Mouse (Mus musculus) mature B cell (primary cell): ENCODE measurements around the gene Nat8l.
"Not testable (repeated sequence)": the region's sequence is repeated elsewhere in the genome, so short reads cannot be mapped to it uniquely, and the experiment has no call there.

Source experiments
- in situ Hi-C: fragments of 300-500 bp; cut with MboI; formaldehyde crosslinking; loops from 2 replicates; pipeline ENCODE4 v1.14.3; 2019

Nat8l gene

DNA sequence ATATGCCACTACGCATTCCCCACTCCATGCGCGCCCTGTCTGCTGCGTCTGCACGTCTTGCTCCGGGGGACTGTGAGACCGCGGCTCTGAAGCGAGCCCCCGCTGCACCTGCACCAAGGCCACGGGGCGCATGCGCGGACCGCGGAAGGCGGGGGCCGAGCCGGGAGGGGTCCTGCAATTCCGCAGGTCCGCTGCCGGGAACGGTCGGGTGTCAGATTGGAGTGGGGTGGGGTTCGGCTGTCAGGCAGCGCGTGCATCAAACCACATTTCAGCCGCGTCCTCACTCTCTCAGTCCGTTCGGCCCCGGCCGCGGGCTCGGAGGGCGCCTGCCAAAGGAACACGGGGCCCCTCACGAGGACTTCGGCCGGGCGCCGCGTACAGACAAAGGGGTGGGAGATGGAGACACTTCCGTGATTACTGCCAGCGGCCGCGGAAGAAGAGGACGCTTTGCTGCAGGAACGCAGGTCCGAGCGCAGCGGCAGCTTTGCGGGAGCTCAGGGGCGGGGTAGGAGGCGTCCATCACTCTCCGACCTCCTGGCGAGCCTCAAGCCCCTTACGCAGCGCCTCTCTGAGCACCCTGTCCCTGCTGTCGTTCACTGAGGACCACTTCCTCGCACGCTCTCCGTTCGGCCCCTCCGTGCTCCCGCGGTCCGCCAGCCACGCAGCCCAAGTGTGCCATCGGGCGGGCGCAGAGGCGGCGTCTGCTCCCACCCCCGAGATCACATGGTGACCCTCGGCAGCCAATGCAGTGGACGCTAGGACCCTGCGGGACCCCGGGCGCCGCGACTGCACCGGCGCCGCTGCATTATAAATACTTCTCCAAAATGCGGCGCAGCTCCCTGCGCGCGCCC lies at the start of gene Nat8l:
Nat8l (plus strand) TSS at position 142 of the 851 bp plus-strand sequence.
- in situ Hi-C loops: no loop called here

DNA sequence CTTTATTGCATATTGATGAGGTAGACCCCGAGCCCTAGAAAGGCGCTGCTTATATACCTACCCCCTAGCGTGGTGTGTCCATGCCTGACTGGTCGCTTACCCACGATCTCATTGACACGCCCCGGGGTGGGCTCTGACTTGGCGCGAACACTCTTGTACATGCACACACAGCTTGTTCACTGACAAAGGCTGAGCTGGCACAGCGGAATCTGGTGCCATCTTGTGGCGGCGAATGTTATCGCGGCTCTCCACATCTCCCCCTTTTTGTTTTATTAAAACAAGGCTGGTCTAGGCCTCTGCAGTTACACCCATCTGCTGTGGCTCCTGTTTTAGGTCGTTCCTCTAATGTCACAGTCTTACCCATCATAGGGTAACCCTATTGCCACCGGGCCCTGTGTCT lies 48.7 kb upstream of the Nat8l start:
- in situ Hi-C loops: not testable (repeated sequence)

DNA sequence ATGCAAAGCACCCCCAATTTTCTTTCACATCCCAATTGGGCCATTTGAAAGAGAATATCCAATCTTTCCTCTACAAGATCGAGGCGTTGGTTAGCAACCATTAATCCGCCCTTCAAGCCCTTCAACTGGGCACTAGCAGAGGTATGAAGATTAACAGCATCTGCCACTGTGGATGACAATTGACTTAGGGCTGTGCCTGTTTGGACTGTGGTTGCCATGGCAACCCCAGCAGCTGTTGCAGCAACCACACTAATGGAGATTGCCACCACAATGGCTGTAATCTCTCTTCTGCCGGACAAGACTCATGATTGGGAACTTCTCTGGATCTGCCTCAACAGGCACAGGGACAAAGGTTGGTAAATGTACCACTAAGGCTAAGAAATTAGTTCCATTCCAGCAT lies 47.5 kb upstream of the Nat8l start:
- in situ Hi-C loops: no loop called here

DNA sequence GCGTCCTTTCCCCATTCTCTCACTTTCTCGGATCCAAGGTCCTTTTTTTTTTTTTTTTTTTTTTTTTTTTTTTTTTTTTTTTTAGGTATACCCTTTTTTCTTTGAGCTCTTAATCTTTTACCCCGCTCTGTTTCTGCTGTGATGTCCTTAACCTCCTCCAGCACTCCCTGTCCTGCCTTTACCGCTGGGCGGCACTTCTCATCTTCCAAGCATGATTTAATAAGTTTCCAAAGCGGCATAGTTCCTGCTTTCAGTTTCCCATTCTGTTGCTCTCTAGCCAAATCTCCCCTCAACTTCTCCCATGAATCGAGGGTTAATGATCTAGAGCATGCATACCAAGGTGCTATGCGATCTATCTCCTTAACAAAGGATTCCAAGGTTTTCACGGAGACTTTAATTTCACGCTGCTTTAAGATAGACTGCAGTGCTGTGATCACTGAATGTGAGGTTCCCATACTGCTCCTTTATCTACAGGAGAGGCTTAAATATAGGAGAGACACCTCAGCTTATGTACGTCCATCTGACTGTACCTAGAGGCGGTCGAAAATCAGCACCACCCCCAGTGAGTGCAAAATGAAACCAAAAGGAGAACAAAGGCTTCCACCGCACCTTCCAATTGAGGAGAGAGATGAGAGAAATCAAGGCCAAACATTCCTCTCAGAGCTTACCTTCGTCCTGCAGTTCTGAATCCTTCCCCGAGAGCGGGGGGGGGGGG lies 42.2 kb upstream of the Nat8l start:
- in situ Hi-C loops: no loop called here

DNA sequence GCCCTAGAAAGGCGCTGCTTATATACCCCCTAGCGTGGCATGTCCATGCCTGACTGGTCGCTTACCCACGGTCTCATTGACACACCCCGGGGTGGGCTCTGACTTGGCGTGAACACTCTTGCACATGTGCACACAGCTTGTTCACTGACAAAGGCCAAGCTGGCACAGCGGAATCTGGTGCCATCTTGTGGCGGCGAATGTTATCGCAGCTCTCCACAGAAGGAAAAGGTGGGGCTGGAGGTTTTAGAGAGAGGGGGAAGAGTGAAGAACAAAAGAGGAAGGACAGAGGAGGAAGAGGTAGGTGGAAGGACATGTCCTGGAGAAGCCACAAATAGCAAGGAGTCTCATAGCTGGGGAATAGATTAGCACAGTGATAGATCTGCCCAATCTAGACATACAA lies 41.4 kb upstream of the Nat8l start:
- in situ Hi-C loops: no loop called here

DNA sequence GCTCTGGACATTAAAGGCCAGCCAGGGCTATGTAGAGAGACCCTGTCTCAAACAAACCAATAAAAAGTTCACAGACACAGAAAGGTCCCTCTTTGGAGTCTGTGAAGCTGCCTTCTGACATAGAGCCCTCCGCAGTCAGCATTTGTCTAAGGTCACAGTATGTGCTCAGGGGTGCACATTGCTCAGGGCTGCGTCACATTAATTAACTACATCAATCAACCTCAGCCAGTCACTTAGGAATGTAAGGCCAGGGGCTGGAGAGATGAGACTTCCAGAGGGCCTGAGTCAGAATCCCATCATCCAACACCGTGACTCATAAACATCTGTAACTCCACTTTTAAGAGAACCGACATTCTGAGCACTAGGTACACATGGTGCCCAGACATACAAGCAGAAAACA lies 39.9 kb upstream of the Nat8l start:
- in situ Hi-C loops: no loop called here

DNA sequence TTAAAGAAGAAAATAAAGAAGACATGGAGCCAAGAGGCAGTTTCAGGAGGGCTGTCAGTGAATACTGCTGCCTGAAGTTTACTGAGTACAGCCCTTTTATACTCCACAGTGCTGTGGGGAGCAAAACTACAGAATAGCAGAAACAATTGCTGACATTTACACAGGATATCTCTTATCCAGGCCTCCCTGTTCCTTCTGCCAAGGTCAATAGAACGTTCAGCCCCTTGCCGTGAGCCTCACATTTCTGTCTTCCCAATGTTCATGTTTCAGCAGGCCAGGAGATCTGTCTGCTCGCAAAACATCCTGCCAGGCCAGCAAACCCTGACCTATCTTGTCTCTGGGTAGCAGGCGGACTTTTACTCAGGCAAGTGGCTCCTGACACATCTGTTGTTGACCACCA lies 36.4 kb upstream of the Nat8l start:
- in situ Hi-C loops: no loop called here

DNA sequence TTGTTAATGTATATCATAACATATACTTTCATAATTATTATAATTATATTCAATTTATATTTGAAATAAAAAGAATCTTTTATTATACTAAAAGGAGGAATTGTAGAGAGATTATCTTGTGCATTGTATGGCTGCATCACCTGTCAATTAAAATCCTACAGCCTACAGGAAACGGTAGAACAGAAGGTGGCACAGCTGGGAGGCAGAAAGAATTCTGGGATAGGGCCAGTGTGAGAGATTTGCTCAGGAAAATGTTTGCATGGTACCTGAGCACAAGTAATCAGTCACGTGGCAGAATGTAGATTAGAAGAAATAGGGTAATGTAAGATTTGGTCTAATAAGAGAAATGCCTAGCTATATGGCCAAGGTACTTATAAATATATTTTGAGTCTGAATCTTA lies 21.0 kb upstream of the Nat8l start:
- in situ Hi-C loops: no loop called here

DNA sequence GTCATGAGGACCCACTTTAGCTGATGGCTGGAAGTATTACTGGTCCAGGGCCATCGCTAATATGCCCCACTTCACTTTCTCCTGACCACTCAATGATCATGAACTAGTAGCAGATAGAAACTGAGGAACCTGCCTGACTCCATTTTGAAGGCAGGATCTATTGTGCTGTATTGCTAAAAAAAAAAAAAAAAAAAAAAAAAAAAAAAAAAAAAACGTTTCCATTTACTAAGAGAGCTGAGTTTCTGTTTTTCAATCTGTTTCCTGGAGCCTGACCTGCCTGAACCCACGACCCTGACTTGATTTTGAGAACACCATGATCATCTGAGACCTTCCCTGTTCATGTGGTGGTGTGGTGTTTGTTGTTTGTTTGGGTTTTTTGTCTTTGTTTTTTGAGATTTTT lies 19.5 kb upstream of the Nat8l start:
- in situ Hi-C loops: no loop called here

DNA sequence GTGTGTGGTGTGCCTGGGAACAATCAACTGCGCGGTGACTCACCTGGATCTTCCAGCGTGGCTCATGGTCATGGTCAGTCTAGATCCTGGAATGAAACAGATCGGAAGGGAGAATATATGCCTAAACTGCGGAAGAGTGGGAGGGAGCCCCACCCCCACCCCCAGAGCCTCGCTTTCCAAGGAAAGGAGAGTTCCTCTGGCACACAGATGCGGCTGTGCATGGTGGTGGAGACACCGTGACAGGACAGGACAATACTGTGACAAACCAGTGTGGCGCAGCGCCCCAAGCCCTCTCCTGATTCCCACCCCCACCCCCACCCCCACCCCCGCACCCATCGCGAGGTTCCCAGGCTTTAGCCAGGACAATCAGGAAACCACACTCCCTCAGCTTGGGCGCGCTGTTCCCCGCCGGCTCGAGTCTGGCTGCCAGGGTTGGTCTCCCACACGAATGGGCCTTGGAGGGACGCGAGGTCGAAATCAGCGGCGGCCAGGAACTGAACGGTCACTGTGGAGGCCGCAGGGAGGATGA lies 13.0 kb upstream of the Nat8l start:
- in situ Hi-C loops: no loop called here

DNA sequence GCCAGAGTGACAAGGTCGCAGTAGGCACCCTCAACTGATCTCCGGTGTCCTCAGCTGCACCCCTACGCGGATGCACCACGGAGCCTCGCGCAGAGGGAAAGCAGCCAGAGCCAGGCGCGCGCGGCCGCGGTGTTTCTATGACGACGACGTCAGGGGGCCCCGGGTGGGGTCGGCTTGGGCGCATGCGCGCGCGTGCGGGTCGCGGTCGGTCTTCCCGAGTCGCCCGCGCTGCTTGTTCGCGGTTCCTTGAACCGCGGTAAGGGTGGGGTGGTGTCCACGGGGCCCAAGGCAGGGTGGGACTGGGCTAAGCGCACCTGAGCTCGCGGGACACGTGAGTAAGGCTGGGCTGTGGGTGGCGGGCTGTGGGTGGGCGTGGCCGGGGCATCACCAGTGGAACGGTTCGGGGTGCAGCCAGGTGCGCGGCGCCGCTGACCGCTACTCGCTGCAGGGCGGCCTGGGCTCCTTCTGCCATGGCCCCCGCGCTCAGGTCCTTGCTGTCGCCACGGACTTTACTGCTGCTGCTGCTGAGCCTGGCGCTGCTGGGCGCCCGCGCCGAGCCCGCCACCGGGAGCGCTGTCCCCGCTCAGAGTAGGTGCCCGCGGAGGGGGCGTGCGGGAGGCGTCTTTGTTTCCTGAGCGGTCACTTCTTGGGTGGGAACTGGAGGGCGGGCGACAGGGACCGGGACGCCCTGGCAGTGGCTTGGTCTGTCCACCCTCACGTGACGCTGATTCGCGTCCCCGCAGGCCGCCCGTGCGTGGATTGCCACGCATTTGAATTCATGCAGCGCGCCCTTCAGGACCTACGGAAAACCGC lies 12.3 kb upstream of the Nat8l start, which contains the start of gene Gm1673:
Gm1673 (plus strand) TSS at position 125 of the 813 bp plus-strand sequence.
- in situ Hi-C loops: no loop called here

DNA sequence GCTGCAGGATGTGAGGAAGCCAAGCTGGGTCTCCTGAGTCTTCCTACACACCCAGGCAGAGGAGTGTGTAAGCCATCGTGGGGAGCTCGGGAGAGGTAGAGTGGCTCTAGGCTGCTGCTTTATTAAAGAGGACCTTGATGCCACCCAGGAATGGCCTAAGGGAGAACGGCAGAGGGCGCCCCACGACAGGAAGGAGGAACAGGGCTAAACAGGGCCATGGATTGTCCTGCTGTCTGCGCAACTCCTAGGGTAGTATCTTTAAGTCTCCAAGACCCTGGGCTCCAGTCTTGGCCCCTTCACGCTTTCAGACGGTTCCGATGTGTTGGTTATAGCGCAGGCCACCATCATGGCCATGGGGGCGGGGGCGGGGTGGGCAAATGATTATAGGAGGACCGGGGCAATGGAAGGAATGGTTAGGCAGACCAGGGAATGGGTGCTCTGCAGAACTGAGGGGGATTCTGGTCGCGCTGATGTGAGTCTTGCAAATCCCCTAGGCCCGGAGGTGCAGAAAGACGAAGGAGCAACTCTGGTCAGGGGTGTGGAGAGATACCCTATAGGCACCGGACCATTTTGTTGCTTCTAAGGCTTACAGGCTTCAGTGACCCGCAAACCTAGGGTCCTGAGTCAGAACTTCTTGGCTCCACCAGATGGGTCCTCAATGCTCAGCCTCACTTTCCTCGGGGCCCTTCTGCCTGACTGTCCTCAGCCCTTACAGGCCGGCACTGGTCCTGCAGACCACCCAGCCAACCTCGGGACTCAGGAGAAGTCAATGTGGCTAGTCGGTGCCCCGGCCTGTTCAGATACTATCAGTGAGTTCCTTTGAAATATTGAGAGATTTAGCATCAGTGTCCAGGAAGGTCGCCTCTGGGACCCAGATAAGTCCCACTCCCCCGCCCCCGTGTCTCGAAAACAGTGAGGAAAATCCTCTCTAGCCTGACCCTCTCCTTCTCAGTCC lies 836 bp upstream of the Nat8l start:
- in situ Hi-C loops: no loop called here

DNA sequence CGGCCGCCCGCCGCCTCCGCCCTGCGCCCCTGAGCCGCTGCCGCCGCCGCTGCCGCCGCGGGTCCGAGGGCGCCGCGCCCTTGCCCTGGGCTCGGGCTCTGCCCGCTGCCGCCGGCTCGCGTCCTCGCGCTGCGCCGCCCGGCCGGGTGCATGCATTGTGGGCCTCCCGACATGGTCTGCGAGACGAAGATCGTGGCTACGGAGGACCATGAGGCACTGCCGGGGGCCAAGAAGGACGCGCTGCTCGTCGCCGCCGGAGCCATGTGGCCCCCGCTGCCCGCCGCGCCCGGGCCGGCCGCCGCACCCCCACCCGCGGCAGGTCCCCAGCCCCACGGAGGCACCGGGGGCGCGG lies 886 bp downstream of the Nat8l start:
- in situ Hi-C loops: no loop called here

DNA sequence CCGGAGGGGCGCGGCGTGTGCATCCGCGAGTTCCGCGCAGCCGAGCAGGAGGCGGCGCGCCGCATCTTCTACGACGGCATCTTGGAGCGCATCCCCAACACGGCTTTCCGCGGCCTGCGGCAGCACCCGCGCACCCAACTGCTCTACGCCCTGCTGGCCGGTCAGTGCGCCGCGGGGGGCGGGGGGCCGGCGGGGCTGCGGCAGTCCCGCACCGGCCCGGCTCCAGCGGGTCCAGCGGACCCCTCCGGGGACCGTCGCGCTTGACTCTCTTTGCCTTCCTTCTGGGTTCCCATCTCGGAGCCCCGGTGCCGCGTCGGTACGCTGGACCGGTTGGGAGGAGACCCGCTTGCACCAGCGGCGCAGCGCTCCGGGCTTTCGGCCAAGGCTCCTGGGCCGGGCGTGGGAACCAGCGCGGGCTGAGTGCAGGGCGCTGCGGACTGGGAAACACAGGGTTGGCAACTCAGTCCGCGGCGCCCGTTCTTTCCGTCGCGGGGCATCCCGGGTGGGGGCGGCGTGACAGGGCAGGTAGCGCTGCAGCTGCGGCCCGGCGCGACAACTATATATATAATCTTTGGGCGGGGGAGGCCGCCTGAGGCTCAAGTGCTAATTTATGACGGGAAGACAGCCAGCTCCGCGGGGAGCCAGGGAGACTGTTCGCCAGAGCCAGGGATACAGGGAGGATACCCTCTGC lies 1.4 kb downstream of the Nat8l start:
- in situ Hi-C loops: no loop called here

DNA sequence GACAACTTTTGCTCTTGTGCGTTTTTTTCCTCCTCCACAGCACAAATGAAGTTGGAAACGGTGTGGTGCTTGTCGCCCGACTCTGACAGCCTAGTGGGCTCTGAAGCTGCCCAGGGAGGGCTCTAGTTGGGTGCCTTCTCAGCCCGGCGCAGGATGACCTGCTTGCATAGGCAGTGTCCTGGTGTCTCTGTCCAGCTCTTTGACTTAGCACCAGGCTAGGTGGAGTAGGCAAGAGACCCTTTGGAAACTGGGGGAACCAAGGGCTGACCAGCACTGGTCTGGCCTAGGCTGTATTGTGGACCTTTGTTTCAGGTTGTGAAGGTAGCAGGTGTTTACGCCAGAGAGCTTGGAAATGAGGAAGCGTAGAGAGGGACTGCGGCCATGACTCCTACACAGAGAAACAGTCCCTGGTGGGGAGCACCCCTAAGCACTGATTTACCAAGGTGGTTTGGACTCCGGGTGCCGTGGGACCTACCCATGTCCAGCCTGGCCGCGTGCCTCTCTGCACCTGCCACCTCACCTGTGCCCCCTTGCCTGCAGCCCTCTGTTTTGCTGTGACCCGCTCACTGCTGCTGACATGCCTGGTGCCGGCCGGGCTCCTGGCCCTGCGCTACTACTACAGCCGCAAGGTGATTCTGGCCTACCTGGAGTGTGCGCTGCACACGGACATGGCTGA lies 2.2 kb downstream of the Nat8l start:
- in situ Hi-C loops: no loop called here

DNA sequence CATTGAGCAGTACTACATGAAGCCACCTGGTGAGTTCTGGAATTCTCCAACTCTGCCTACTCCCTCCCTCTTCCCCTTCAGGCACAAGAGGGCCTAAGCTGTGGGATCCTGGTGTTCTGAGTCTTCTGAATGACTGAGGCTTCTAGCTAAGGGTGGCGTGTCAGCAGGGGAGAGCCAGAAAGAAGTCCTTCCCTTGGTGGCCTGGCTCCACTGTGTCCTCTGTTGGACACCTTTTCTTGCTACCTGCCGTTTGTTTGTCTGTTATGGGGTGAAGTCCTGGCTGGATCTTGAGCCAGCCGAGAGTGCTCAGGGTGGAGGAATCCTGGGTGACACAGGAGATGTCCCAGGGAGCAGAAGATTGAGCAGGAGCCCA lies 2.7 kb downstream of the Nat8l start:
- in situ Hi-C loops: no loop called here

DNA sequence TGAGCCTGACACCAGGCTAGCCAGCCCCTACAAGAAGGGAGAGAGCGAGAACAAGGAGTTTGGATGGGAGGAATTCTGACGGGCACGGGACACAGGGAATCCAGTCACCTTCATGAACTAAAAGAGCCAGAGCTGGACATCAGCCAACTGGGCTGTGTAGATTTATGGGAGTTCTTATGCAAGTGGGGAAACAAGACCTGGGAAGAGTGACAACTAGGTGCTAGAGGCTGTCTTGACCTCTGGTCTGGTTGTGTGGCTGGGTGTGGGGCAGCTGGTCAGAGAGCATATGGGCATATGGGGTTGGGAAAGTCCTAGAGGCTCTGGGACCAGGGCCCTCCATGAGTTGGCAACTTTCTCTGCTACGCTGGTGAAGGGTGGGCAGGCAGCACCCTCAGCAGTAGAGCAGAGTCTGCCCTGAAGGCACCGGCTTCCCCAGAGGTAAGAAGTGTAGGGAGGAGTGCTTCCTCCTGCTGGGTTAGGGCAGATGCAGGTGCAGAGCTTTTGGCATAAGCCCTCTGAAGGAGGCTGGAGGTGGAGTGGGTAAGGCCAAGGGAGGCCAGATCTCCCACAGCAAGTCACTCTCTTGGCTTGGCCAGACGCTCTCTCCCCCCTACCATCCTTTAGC lies 3.8 kb downstream of the Nat8l start:
- in situ Hi-C loops: no loop called here

DNA sequence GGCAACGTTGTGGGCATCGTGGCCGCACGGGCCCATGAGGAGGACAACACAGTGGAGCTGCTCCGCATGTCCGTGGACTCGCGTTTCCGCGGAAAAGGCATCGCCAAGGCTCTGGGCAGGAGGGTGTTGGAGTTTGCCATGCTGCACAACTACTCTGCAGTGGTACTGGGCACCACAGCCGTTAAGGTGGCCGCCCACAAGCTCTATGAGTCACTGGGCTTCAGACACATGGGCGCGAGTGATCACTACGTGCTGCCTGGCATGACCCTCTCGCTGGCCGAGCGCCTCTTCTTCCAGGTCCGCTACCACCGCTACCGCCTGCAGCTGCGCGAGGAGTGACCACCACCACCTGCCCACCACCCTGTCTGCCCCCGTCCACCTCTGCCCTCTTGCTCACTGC lies 5.0 kb downstream of the Nat8l start:
- in situ Hi-C loops: no loop called here

DNA sequence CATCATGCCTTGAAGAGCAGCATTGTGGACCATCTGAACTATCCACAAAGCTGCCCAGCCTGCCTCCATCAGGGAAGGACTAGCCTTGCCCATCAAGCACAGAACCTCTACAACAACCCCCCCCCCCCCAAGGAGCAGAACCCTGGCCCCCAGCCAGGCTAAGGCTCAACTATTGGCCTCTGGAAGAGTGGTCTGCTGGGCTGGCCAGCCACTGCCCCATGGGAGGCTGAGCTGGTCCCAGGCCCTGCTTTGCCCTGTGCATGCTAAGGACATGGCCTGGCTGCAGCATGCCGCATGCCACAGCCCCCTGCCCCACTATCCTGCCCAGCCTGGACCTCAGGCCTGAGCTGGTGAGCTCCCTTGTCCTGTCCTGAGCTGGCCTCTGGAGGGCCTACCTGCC lies 5.6 kb downstream of the Nat8l start:
- in situ Hi-C loops: no loop called here

DNA sequence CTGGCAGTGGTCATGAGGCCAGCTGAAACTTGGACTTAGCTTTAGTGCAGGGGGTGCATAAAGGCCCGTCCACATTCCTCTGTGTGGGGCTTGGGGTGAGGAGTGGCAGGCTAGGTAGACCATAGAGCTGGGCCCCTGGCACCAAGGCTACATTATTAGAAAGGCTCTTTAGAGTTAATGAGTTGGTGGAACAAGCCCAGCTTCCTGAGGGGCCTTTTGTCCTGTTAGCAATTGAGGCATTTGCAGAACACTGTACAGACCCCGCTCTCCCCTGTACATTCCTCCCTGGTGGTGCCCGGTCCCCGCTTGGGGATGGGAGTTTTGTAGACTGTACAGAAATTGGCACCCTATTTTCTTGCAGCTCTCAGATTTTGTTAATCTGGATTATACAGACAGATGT lies 6.9 kb downstream of the Nat8l start:
- in situ Hi-C loops: no loop called here
